Mouse (Mus musculus): ENCODE data around the gene Jak1.

DNA sequence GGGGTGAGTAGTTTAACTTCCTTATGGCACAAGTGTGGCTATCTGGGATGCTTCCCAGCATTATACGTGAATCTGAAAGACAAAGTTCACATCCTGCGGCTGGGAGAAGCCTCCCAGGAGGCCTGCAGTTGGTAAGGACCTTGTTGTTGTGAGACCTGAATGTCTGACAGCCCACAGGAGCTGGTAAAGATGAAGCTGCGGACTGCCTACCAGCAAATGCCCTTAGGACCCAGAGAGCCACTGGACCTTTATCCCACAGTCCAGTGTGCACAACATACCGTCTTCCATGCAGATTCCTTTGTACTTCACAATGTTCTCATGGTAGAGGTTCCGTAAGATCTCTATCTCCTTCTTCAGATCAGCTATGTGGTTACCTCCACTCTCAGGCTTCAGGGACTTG lies 107.6 kb downstream of the Jak1 start:
- TF ChIP-seq EP300 (IDR thresholded peaks at IDR 0.05; ENCODE audit: insufficient read depth, low read depth, low read length) (no peak), CTCF (IDR thresholded peaks at IDR 0.05; ENCODE audit: low read depth, low read length) (no peak)
